Mouse (Mus musculus) heart, embryonic 16.5 days (tissue): ENCODE data around the gene Tmem40. TPM values are rescaled to one million over a fixed set of nuclear protein-coding genes. Genes with fewer than 3 reads are reported as not detected.

Source experiments
- ATAC-seq: fragments of 200-750 bp; cut with Nextera tagmentation; replicated peaks from 2 replicates; pipeline ENCODE4 v1.8.0; 2017; ENCODE audit warnings: moderate number of reproducible peaks; ENCODE audit not compliant: insufficient read depth, low FRiP score; ENCODE audit errors: extremely low read depth
- H3K27ac ChIP-seq: fragments of 300-500 bp; sonication (generic); 2 replicates; pipeline ENCODE4 v1.5.1; 2014; ENCODE audit warnings: mild to moderate bottlenecking, low read length, control low read depth, moderate library complexity
- H3K27me3 ChIP-seq: fragments of 300-500 bp; sonication (generic); 2 replicates; pipeline ENCODE4 v1.6.1; 2014; ENCODE audit warnings: low read length, mixed read lengths; ENCODE audit not compliant: control insufficient read depth, insufficient read depth
- H3K36me3 ChIP-seq: fragments of 300-500 bp; sonication (generic); 2 replicates; pipeline ENCODE4 v1.6.1; 2014; ENCODE audit not compliant: control insufficient read depth, insufficient read depth
- H3K4me1 ChIP-seq: fragments of 300-500 bp; sonication (generic); 2 replicates; pipeline ENCODE4 v1.6.1; 2014; ENCODE audit warnings: low read length, mixed read lengths; ENCODE audit not compliant: control insufficient read depth, insufficient read depth
- H3K4me2 ChIP-seq: fragments of 300-500 bp; sonication (generic); 2 replicates; pipeline ENCODE4 v1.6.1; 2014; ENCODE audit warnings: low read depth, mild to moderate bottlenecking, control low read depth, low read length
- H3K4me3 ChIP-seq: fragments of 300-500 bp; sonication (generic); 2 replicates; pipeline ENCODE4 v1.5.1; 2014; ENCODE audit warnings: mild to moderate bottlenecking, control low read depth, low read length
- H3K9ac ChIP-seq: fragments of 300-500 bp; sonication (generic); 2 replicates; pipeline ENCODE4 v1.6.1; 2014; ENCODE audit warnings: low read length, control low read depth
- H3K9me3 ChIP-seq: fragments of 300-500 bp; sonication (generic); replicated peaks from 2 replicates; pipeline ENCODE4 v1.6.1; 2016; ENCODE audit warnings: low read length; ENCODE audit not compliant: control insufficient read depth
- WGBS: fragments of 180-500 bp; shearing (Covaris S2); extraction: QIAGEN DNeasy Blood & Tissue Kit; methylation state at CpG from one replicate; pipeline ENCODE4 v1.1.7; 2014; 5-methylcytosine and 5-hydroxymethylcytosine counted together
- microRNA-seq: library from miRNA; unstranded; fragments of <30 nt; microRNA quantifications from one replicate; pipeline ENCODE4, GENCODE M21; 2017
- polyA plus RNA-seq: library from polyadenylated mRNA; unstranded; fragments of >200 nt; fragmentation: Nextera tagmentation; extraction: Ambion mirVana; gene quantifications from 2 replicates; pipeline ENCODE4 v1.2.1, GENCODE M21; 2015

Gene Tmem40
- polyA plus RNA-seq, 1 experiment from 2014 or later, result 1.3 TPM

- peaks cover 12% of the 10 kb centered on the region for H3K4me1 ChIP-seq
- no peak for ATAC-seq
- no peak overlapping the region for H3K27ac ChIP-seq
- H3K4me3 ChIP-seq, result no peak overlapping the region
- no peak overlapping the region for H3K9ac ChIP-seq
- H3K36me3 ChIP-seq, result no peaks in the 10 kb centered on the region
- no peaks in the 10 kb centered on the region for H3K27me3 ChIP-seq
- H3K9me3 ChIP-seq, result peaks cover 12% of the 10 kb centered on the region
- no peak overlapping the region for H3K4me2 ChIP-seq
- 72% methylated on average over 4 of the region's 4 CpGs for WGBS
Observed at GRCm38 (mm10) chr6:115688589-115688988, 73.6 kb downstream of the Tmem40 start.

GRCm38 (mm10) chr6:115687753-115688152 lies 74.5 kb downstream of the Tmem40 start:
- ATAC-seq, result no peak
- Histone ChIP-seq H3K9me3 (peaks cover 12% of the 10 kb centered on the region), H3K36me3 (no peaks in the 10 kb centered on the region), H3K4me3 (no peak overlapping the region), H3K4me2 (no peak overlapping the region), H3K9ac (no peak overlapping the region), H3K27ac (no peak overlapping the region), H3K27me3 (no peaks in the 10 kb centered on the region), H3K4me1 (peaks cover 6% of the 10 kb centered on the region; the same call in 1 of the 2 replicates)
- 65% methylated on average over 3 of the region's 3 CpGs for WGBS

- Histone ChIP-seq H3K27ac (no peak overlapping the region), H3K4me1 (no peaks in the 10 kb centered on the region), H3K4me3 (no peak overlapping the region), H3K27me3 (no peaks in the 10 kb centered on the region), H3K4me2 (no peak overlapping the region), H3K36me3 (no peaks in the 10 kb centered on the region), H3K9ac (no peak overlapping the region), H3K9me3 (peaks cover 8% of the 10 kb centered on the region)
- 56% methylated on average over 11 of the region's 11 CpGs for WGBS
- no peak for ATAC-seq
Observed at GRCm38 (mm10) chr6:115684851-115685646, 77.2 kb downstream of the Tmem40 start.

GRCm38 (mm10) chr6:115684271-115684670 lies 77.9 kb downstream of the Tmem40 start:
- H3K36me3 ChIP-seq, result no peaks in the 10 kb centered on the region

GRCm38 (mm10) chr6:115681066-115681465 lies 81.1 kb downstream of the Tmem40 start:
- no peaks in the 10 kb centered on the region for H3K27me3 ChIP-seq
- WGBS, result 74% methylated on average over 4 of the region's 4 CpGs

More at GRCm38 (mm10) chr6:115684271-115684670, 77.9 kb downstream of the Tmem40 start:
- no peak for ATAC-seq
- Histone ChIP-seq H3K4me2 (no peak overlapping the region), H3K27me3 (no peaks in the 10 kb centered on the region), H3K27ac (no peak overlapping the region), H3K4me3 (no peak overlapping the region), H3K4me1 (no peaks in the 10 kb centered on the region), H3K9ac (no peak overlapping the region), H3K9me3 (peaks cover 8% of the 10 kb centered on the region)
- WGBS, result 94% methylated on average over 2 of the region's 2 CpGs

More at GRCm38 (mm10) chr6:115681066-115681465, 81.1 kb downstream of the Tmem40 start:
- H3K4me2 ChIP-seq, result no peak overlapping the region
- H3K36me3 ChIP-seq, result no peaks in the 10 kb centered on the region
- peaks cover 2% of the 10 kb centered on the region; the same call in 1 of the 2 replicates for H3K4me1 ChIP-seq
- no peak overlapping the region for H3K4me3 ChIP-seq
- no peak overlapping the region for H3K27ac ChIP-seq
- ATAC-seq, result no peak
- no peak overlapping the region for H3K9ac ChIP-seq
- no peaks in the 10 kb centered on the region; the same call in 1 of the 2 replicates for H3K9me3 ChIP-seq

Small RNA genes lying within 50 kb of the gene (microRNA-seq; reads per million reads assigned to microRNA genes)
- 0.98 reads per million for gene Mir7660

Other genes with a start within 250 kb of the Tmem40 start
- gene Tsen2, start 217.7 kb downstream of the Tmem40 start, polyA plus RNA-seq, result 17.6 and 19.0 TPM in 2 replicates
- gene Mkrn2os, start 169.8 kb downstream of the Tmem40 start, polyA plus RNA-seq, result 0.17 and 0.54 TPM in 2 replicates
- 26.2 and 26.7 TPM in 2 replicates for gene Mkrn2, start 160.5 kb downstream of the Tmem40 start, polyA plus RNA-seq
- gene Raf1, start 85.8 kb downstream of the Tmem40 start, polyA plus RNA-seq, result 103 and 104 TPM in 2 replicates
- 42.0 and 49.8 TPM in 2 replicates for gene Cand2, start 12.1 kb upstream of the Tmem40 start, polyA plus RNA-seq
- gene Rpl32, start 46.3 kb upstream of the Tmem40 start, polyA plus RNA-seq, result 1,011 and 1,085 TPM in 2 replicates
- 0.51 and 0.59 TPM in 2 replicates for gene Efcab12, start 76.0 kb upstream of the Tmem40 start, polyA plus RNA-seq
- 10.2 and 12.5 TPM in 2 replicates for gene Mbd4, start 91.0 kb upstream of the Tmem40 start, polyA plus RNA-seq
- 21.4 and 23.0 TPM in 2 replicates for gene Ift122, start 91.1 kb upstream of the Tmem40 start, polyA plus RNA-seq
- 0.16 TPM in 1 of 2 replicates, not detected in the other for gene Rho, start 169.3 kb upstream of the Tmem40 start, polyA plus RNA-seq
- not detected in 2 replicates for gene H1foo, start 182.5 kb upstream of the Tmem40 start, polyA plus RNA-seq
- 46.0 and 49.6 TPM in 2 replicates for gene Plxnd1, start 232.6 kb upstream of the Tmem40 start, polyA plus RNA-seq